Mouse (Mus musculus): Measurements from ENCODE around the gene Ankra2.

- TF ChIP-seq EP300 (IDR thresholded peaks at IDR 0.05; ENCODE audit: low read depth): no peak
- no peak for TF ChIP-seq CTCF (IDR thresholded peaks at IDR 0.05; ENCODE audit: low read depth)
Observed at GRCm38 (mm10) chr13:98305257-98305656, 42.4 kb downstream of the Ankra2 start.
